Mouse (Mus musculus): ENCODE data around the gene Bpifb3. TPM values are rescaled to one million over a fixed set of nuclear protein-coding genes. Genes with fewer than 3 reads are reported as not detected.

Bpifb3 gene
- polyA plus RNA-seq, 1 experiment from 2014 or later, result not detected

- H3K4me3 ChIP-seq (replicated peaks), result no peak within 1 kb of the TSS
- ATAC-seq, result no peak
- H3K27ac ChIP-seq, result no peak within 1 kb of the TSS
- no peaks in the 10 kb centered on the region for H3K36me3 ChIP-seq
- no peak within 1 kb of the TSS for H3K4me2 ChIP-seq (replicated peaks)
- H3K4me1 ChIP-seq (replicated peaks), result no peaks in the 10 kb centered on the region
- 89% methylated on average over 5 of the region's 5 CpGs for WGBS
- H3K9ac ChIP-seq (replicated peaks), result no peak within 1 kb of the TSS
- H3K9me3 ChIP-seq, result no peaks in the 10 kb centered on the region
- H3K27me3 ChIP-seq, result no peaks in the 10 kb centered on the region
Measured at GRCm38 (mm10) chr2:153937843-153938242, 19.8 kb downstream of the Bpifb3 start, which contains the start of gene Bpifb4. Gene Bpifb4, plus strand, starts transcription at chr2:153938212.

- H3K36me3 ChIP-seq, result no peaks in the 10 kb centered on the region
- WGBS, result 43% methylated on average over 3 of the region's 3 CpGs
- no peak for ATAC-seq
Measured at GRCm38 (mm10) chr2:153943537-153943936, 25.5 kb downstream of the Bpifb3 start.

DNA sequence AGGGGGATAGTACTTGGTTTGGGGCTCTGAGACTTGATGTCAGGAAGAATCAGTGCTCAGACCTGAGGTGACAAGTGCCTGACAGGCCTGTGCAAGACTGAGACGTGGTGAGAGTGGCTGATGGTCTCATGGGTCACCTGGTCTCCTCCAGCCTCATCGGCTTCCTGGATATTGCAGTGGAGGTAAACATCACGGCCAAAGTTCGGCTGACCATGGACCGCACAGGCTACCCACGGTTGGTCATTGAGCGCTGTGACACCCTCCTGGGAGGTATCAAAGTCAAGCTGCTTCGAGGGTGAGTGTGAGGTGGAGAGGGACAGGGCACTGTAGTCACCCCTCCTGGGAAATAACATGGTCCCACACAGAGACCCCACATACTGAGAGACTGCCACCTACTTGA lies 26.5 kb downstream of the Bpifb3 start:
- no peaks in the 10 kb centered on the region for H3K9me3 ChIP-seq

More at GRCm38 (mm10) chr2:153943537-153943936, 25.5 kb downstream of the Bpifb3 start:
- H3K27ac ChIP-seq, result no peak overlapping the region
- H3K9ac ChIP-seq (replicated peaks), result no peak overlapping the region
- no peaks in the 10 kb centered on the region for H3K27me3 ChIP-seq
- H3K9me3 ChIP-seq, result no peaks in the 10 kb centered on the region
- H3K4me1 ChIP-seq (replicated peaks), result no peaks in the 10 kb centered on the region
- H3K4me2 ChIP-seq (replicated peaks), result no peak overlapping the region
- no peak overlapping the region for H3K4me3 ChIP-seq (replicated peaks)

GRCm38 (mm10) chr2:153952897-153953296 lies 34.9 kb downstream of the Bpifb3 start:
- ATAC-seq, result no peak
- 30% methylated on average over 6 of the region's 6 CpGs for WGBS
- Histone ChIP-seq H3K4me3 (replicated peaks) (no peak overlapping the region), H3K4me2 (replicated peaks) (no peak overlapping the region), H3K27me3 (no peaks in the 10 kb centered on the region), H3K9me3 (no peaks in the 10 kb centered on the region), H3K4me1 (replicated peaks) (no peaks in the 10 kb centered on the region), H3K9ac (replicated peaks) (no peak overlapping the region), H3K36me3 (no peaks in the 10 kb centered on the region), H3K27ac (no peak overlapping the region)

More for the DNA sequence above, 26.5 kb downstream of the Bpifb3 start:
- no peak for ATAC-seq
- Histone ChIP-seq H3K27me3 (no peaks in the 10 kb centered on the region), H3K9ac (replicated peaks) (no peak overlapping the region), H3K27ac (no peak overlapping the region), H3K4me2 (replicated peaks) (no peak overlapping the region), H3K4me1 (replicated peaks) (no peaks in the 10 kb centered on the region), H3K4me3 (replicated peaks) (no peak overlapping the region), H3K36me3 (no peaks in the 10 kb centered on the region)
- 90% methylated on average over 8 of the region's 8 CpGs for WGBS

DNA sequence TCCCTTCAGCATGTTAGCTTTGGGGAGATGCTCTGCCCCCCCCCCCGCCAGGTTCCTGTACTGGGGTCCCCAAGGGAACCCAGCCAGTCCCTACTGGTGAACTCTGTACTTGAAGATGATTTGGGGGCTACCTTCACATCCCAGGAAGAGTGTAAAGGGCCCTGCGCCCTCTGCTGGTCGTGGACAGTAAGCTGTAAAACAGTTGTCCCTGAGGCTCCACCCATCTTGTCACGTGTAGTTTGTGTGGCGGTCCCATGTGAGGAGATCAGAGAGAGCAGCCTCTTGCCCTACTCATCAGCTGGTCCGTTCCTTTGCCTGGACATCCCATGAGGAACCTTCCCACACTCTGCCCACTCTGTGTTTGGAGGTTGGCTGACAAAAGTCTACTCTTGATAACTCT lies 35.8 kb downstream of the Bpifb3 start:
- H3K9me3 ChIP-seq, result no peaks in the 10 kb centered on the region
- no peaks in the 10 kb centered on the region for H3K27me3 ChIP-seq
- H3K27ac ChIP-seq, result no peak overlapping the region
- H3K4me2 ChIP-seq (replicated peaks), result no peak overlapping the region
- H3K36me3 ChIP-seq, result no peaks in the 10 kb centered on the region
- no peak overlapping the region for H3K9ac ChIP-seq (replicated peaks)
- ATAC-seq, result no peak
- H3K4me3 ChIP-seq (replicated peaks), result no peak overlapping the region
- 8% methylated on average over 6 of the region's 6 CpGs for WGBS
- no peaks in the 10 kb centered on the region for H3K4me1 ChIP-seq (replicated peaks)

- ATAC-seq, result no peak
- Histone ChIP-seq H3K4me2 (replicated peaks) (no peak overlapping the region), H3K4me1 (replicated peaks) (no peaks in the 10 kb centered on the region), H3K27me3 (no peaks in the 10 kb centered on the region), H3K36me3 (no peaks in the 10 kb centered on the region), H3K9me3 (no peaks in the 10 kb centered on the region), H3K9ac (replicated peaks) (no peak overlapping the region), H3K4me3 (replicated peaks) (no peak overlapping the region), H3K27ac (no peak overlapping the region)
- WGBS, result 83% methylated on average over 4 of the region's 4 CpGs
Measured at GRCm38 (mm10) chr2:153962821-153963331, 44.8 kb downstream of the Bpifb3 start.

- no peak for ATAC-seq
- 100% methylated on average over 1 of the region's 1 CpGs for WGBS
- no peak overlapping the region for H3K4me2 ChIP-seq (replicated peaks)
- H3K27me3 ChIP-seq, result no peaks in the 10 kb centered on the region
- no peaks in the 10 kb centered on the region for H3K36me3 ChIP-seq
- H3K9me3 ChIP-seq, result no peaks in the 10 kb centered on the region
- no peak overlapping the region for H3K27ac ChIP-seq
- no peaks in the 10 kb centered on the region for H3K4me1 ChIP-seq (replicated peaks)
- H3K4me3 ChIP-seq (replicated peaks), result no peak overlapping the region
- H3K9ac ChIP-seq (replicated peaks), result no peak overlapping the region
Measured at GRCm38 (mm10) chr2:153963334-153963733, 45.3 kb downstream of the Bpifb3 start.

DNA sequence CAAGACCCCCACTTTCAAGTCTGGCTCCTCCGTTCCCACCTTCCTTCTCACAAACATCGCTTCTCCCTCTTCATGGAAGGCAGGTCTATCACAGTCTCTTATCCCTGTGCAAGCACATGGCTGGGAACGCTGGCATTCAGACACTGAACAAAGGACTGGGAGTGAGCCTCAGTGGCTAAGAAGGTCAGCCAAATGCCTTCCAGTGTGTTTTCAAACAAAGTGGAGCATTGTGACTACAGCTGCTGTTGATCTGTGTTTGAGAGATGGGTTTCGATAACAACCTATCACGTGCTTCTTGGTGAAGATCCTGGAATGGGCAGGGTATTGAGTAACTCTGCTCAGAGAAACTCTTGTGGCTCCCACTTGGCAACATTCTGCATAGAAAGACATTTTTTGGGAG lies 52.2 kb downstream of the Bpifb3 start:
- no peaks in the 10 kb centered on the region for H3K9me3 ChIP-seq
- H3K27ac ChIP-seq, result no peak overlapping the region
- H3K36me3 ChIP-seq, result no peaks in the 10 kb centered on the region
- no peaks in the 10 kb centered on the region for H3K4me1 ChIP-seq (replicated peaks)
- WGBS, result 69% methylated on average over 5 of the region's 5 CpGs
- ATAC-seq, result no peak
- no peak overlapping the region for H3K9ac ChIP-seq (replicated peaks)
- H3K4me3 ChIP-seq (replicated peaks), result no peak overlapping the region
- no peaks in the 10 kb centered on the region for H3K27me3 ChIP-seq
- no peak overlapping the region for H3K4me2 ChIP-seq (replicated peaks)

GRCm38 (mm10) chr2:153974582-153974981 lies 56.6 kb downstream of the Bpifb3 start, which contains the start of gene Bpifa6:
Gene Bpifa6, plus strand, starts transcription at chr2:153974945.
- H3K27ac ChIP-seq, result no peak within 1 kb of the TSS
- no peak within 1 kb of the TSS for H3K4me2 ChIP-seq (replicated peaks)
- H3K9me3 ChIP-seq, result no peaks in the 10 kb centered on the region
- H3K9ac ChIP-seq (replicated peaks), result no peak within 1 kb of the TSS
- no peak for ATAC-seq
- no peak within 1 kb of the TSS for H3K4me3 ChIP-seq (replicated peaks)
- WGBS, result 92% methylated on average over 5 of the region's 5 CpGs
- H3K36me3 ChIP-seq, result no peaks in the 10 kb centered on the region
- H3K27me3 ChIP-seq, result no peaks in the 10 kb centered on the region
- H3K4me1 ChIP-seq (replicated peaks), result no peaks in the 10 kb centered on the region

Other genes starting within 250 kb of the Bpifb3 start
- 0.08 TPM in 1 of 2 replicates, not detected in the other for gene Dnmt3c, start 221.6 kb upstream of the Bpifb3 start, polyA plus RNA-seq (2015; fragmentation: Nextera tagmentation; extraction: Ambion mirVana)
- 374 and 420 TPM in 2 replicates for gene Mapre1, start 177.0 kb upstream of the Bpifb3 start, polyA plus RNA-seq (2015; fragmentation: Nextera tagmentation; extraction: Ambion mirVana)
- gene Efcab8, start 138.3 kb upstream of the Bpifb3 start, polyA plus RNA-seq (2015; fragmentation: Nextera tagmentation; extraction: Ambion mirVana), result not detected in 2 replicates
- not detected in 2 replicates for gene Sun5, start 47.1 kb upstream of the Bpifb3 start, polyA plus RNA-seq (2015; fragmentation: Nextera tagmentation; extraction: Ambion mirVana)
- not detected in 2 replicates for gene Bpifb2, start 43.2 kb upstream of the Bpifb3 start, polyA plus RNA-seq (2015; fragmentation: Nextera tagmentation; extraction: Ambion mirVana)
- not detected in 2 replicates for gene Bpifb6, start 17.8 kb upstream of the Bpifb3 start, polyA plus RNA-seq (2015; fragmentation: Nextera tagmentation; extraction: Ambion mirVana)
- gene Bpifb4, start 20.0 kb downstream of the Bpifb3 start, polyA plus RNA-seq (2015; fragmentation: Nextera tagmentation; extraction: Ambion mirVana), result not detected in 2 replicates
- gene Bpifa6, start 56.7 kb downstream of the Bpifb3 start, polyA plus RNA-seq (2015; fragmentation: Nextera tagmentation; extraction: Ambion mirVana), result not detected in 2 replicates
- not detected in 2 replicates for gene Bpifa2, start 90.0 kb downstream of the Bpifb3 start, polyA plus RNA-seq (2015; fragmentation: Nextera tagmentation; extraction: Ambion mirVana)
- gene Bpifa3, start 212.1 kb downstream of the Bpifb3 start, polyA plus RNA-seq (2015; fragmentation: Nextera tagmentation; extraction: Ambion mirVana), result not detected in 2 replicates
- not detected in 2 replicates for gene Bpifa1, start 224.7 kb downstream of the Bpifb3 start, polyA plus RNA-seq (2015; fragmentation: Nextera tagmentation; extraction: Ambion mirVana)
- not detected in 2 replicates for gene Bpifa5, start 244.4 kb downstream of the Bpifb3 start, polyA plus RNA-seq (2015; fragmentation: Nextera tagmentation; extraction: Ambion mirVana)

Data from midbrain, embryonic 13.5 days (tissue).